Mouse (Mus musculus) spleen, embryonic (tissue): Measurements from ENCODE around the gene Pou4f2.

Source experiments
- CTCF ChIA-PET: fragments of 350-600 bp; sonication (Branson Sonifier 250); formaldehyde crosslinking; loops from one replicate; lab custom pipeline; 2022; lab: Charles Lee

Pou4f2 gene

DNA sequence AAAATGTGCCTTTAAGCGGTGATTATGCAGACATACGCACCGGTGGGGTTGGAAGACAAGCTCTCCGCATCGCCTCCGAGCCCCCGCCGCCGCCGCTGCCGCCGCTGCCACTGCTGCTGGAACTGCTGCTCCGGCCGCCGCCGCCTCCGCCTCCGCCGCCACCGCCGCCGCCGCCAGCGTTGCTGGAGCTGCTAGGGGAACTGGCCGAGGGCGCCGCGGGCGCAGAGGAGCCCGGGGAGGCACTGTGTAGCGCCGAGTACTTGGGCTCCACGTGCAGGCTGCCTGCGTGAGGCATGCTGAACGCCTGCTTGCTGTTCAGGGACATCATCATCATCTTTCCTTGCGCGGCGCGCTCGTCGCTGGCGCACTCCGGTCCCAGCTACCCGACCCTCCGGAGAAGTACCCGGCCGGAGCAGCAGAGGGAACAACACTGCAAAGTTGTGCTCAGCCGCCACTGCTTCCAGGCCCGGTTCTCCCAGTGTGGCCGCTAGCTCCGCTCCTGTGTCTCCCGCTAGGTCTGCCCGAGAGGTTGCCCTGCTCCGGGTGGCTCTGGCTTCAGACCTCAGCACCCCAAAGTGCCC, at the start of gene Pou4f2:
Pou4f2 (minus strand) TSS at position 575 of the 581 bp plus-strand sequence.
- CTCF ChIA-PET = no interaction called here

DNA sequence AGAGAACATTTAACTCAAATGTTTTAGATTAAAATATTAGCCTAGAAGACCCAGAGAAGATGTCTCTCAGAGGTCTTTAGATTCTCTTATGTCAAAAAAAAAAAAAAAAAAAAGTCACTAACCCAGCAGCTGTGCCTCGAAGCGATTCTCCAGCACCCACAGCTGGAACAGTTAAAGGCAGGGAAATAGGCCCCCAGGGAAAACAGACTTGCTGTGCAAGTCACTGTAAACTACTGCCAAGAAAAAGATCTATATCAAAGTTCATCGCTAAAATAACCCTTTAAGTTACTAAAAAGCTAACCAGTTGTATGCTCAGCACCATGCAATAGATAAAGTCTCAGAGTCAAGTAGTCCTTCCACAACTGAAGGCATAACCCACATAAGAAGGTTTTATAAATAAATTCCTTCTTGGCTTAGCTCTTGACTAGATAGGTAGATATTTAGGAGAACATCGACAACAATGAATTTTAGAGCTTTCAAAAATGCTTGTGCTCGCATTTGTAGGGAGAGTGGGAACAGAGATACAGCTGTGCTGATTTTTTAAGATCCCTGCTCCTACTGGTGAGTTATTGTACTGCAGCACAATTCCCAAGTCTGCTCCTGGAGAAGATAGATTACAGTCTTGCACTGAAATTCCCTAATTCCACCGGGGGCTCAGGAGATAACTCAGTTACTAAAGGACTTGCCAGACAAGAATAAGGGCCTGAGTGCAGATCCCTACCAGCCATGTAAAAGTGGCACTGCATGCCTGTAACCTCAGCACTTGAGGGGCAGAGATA, 40.8 kb upstream of the Pou4f2 start:
- CTCF ChIA-PET = interaction anchor here (0.6 kb wide), 1 partner anchor 22 kb away, joined by 9 read pairs; no protein-coding TSS in a partner anchor

DNA sequence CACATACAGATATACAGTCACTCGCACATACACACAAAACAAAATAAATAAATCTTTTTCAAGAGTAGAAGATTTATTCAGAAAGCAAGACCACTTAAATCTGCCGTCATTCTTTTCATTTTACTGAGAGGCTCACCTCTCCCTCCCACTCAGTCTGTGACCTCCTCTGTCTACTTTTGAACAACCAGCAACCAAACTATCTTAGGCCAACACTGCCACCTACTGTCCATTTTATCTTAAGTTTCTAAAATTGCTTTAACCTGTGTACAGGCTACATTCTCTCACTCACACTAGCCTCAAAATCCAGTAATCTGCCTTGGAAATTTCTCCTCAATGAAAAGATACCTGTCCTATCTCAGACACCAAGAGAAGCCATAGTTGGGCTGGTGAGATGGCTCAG, 31.4 kb upstream of the Pou4f2 start:
- CTCF ChIA-PET = no interaction called here

DNA sequence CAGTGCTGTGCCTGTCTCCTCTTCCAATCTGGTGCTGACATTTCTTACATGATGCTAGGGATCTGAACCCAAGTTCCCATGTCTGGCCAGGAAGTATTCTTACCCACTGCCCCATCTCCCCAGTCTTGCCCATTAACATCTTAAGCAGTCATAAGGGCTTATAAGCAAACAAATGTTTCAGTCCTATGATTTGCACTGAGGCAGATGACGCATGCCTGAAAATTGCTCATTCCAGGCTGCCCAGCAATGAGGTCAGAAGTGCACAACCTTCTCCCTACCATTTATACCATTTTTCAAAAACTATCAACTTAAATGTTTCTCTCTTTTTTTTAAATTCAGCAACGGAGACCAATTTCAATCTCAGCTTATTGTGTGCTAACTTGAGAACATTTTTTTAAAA, 27.5 kb upstream of the Pou4f2 start:
- CTCF ChIA-PET = no interaction called here

DNA sequence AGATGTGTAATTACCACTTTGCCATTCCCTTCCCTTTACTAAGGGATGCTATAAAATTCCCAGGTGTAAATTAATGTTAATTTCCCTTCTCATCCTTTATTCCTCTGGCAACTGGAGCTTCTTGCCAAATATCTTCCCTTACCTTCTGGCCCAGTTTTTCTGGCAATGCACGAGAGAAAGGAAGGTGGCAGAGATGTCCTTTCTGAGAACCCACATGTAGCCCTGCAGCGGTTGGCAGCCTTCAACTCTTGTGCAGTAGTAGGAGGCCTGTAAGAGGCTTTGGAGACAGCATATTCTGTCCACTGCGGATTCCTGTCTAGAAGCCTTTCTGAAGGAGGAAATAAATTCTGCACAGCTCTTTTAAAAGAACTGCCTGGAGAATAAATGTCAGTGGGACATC, 20.0 kb upstream of the Pou4f2 start:
- CTCF ChIA-PET = no interaction called here

DNA sequence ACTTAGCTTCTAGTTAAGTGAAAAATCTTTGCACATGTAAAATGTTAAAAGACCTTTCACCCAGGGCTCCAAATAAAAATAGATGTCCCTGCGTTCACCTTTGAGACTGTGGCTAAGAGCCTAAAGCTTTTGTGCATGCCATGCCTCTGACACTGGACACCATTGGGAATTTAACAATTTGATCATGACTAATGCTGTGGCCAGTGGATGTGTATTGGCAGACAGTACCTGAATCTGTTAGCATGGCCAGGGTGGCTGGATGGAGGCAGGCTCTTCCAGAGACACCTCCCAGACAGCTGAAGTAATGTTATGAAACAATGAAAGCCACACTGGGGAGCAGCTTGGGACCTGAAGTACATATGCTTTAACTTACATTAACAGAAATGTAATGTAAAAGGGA, 6.3 kb upstream of the Pou4f2 start:
- CTCF ChIA-PET = no interaction called here

DNA sequence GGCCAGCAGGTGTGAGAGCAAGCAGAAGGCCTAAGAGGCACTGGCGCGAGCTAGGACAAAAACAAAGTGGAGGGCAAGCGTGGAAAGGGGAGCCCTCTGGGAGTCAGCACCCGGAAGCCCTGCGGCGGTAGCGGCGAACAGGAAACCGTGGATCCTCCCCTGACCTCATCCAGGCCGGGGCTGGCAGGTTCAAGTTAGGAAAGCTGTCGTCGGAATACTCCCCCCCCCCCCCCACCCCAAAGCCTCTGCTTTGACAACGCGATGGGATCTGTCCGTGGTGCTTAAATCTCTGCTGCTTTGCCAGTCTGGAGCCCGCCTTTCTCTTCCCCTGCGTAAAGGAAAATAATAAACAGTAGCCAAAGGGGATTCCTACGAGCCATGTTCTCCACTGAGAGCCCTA, 1.7 kb upstream of the Pou4f2 start:
- CTCF ChIA-PET = interaction anchor here (0.5 kb wide), 1 partner anchor 32 kb away, joined by 3 read pairs; no protein-coding TSS in a partner anchor

DNA sequence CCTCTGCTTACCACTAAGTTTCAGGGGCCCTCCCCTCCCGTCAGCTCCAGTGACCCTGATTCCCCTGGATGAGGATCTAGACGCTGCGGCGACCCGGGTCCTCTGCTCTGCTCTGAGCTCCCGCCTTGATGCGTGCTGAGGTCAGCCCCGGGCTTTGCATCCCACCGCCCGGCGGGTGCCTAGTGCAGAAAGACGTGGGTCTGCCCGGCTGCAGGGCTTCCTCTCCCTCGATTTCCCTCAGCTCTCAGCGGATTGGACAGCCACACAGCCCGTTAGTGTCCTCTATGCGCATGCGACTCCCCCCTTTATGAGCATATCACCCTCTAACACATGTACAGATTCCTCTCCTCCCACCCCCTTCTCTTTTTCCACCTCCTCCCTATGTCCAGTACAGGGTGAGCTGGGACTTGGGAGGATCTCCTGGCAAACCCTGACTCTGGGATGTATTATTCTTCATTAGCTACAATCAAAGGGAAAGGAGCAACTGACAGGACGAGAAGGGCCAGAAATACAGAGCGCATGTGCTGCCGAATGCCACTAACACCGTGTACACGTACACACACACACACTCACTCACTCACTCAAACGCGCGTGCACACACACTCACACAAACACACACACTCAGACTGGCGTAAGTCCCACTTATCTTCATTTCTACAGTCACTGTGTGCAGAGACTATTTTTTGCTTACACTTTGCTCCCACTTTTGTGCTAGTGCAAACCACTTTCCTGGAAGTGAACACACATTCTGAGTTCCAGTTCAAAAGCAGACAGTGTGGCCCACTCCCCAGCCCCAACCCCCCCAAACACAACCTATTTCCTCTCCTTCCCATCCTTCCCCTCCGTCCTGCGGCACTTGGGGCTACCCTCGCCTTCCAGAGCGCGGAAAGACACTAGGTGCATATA, 948 bp upstream of the Pou4f2 start:
- CTCF ChIA-PET = no interaction called here

DNA sequence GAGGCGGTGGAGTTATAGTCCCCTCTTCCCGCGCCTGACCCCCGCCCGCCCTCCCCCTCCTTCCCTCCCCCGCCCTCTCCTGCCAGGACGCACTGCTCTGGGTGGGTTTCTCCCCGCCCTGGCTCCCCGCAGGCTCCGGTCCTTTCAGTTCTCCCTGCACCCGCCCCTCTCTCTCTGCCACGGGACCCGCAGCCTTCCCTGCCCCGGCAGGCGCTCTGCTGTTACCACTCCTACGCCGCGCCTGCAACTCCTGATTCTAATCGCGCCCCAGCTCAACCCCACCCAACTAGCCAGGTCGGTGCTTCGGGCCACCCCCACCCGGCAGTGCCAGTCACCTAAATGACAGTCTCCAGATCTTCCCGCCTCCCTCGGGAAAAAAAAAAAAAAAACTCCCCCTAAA, 216 bp upstream of the Pou4f2 start:
- CTCF ChIA-PET = no interaction called here

DNA sequence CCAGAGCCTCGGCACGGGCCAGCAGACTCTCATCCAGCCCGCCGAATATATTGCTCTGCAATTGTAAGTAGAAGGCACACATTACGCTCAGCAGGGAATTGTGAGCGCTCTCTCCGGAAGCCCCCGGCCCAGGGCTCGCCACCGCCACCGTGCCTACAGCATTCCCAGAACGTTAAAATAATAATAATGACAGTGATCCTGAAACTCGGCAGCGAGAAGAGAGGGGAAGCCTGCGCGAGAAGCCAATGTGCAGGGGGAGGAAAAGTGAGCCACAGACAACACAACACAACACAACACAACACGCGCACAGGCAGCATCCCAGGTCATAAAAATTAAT, 853 bp downstream of the Pou4f2 start:
- CTCF ChIA-PET = no interaction called here

DNA sequence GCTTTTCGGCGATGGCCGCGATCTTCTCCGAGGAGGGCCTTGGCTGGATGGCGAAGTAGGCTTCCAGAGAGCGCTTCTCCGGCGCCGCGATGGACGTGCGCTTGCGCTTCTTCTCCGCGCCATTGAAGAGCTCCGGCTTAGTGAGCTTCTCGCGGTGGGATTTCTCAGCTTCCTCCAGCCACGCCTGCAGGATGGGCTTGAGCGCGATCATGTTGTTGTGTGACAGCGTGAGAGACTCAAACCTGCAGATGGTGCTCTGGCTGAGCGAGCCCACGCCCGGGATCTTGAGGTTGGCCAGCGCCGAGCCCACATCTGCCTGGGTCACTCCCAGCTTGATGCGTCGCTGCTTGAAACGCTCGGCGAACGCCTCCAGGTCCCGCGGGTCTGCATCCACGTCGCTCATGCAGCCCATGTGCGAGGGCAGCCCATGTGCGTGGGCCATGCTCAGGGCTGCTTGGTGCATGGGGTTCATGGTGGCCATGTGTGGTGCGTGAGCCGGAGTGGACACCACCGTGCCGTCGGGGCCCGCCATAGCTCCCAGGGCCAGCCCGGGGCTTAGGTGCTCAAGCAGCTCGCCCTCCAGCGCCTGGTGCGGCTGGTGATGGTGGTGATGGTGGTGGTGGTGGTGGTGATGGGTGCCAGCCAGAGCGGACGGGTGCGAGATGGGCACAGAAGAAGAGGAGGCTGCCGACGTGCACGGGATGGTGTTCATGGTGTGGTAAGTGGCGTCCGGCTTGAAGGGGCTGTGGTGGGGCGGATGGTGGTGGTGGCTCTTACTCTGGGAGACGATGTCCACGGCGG, 1.4 kb downstream of the Pou4f2 start:
- CTCF ChIA-PET = no interaction called here

DNA sequence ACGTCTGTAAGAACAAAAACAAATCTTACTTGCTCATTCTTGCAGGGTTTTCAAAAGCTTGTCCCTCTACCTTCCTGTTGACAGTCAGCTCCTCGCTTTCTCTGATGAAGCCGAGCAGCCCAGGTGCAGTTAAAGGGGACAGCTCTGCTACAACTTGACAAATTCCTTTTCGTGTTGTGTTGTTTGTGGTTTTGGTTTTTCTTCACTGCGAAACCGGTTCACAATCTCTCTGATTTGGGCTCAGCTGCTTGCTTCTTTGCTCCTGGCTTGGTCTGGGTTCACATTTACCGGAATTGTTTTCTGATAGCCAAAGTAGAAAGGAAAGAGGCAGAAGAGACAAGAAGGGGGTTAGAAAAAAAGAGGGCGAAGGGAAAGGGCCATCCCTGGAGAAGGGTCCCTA, 2.1 kb downstream of the Pou4f2 start:
- CTCF ChIA-PET = no interaction called here

DNA sequence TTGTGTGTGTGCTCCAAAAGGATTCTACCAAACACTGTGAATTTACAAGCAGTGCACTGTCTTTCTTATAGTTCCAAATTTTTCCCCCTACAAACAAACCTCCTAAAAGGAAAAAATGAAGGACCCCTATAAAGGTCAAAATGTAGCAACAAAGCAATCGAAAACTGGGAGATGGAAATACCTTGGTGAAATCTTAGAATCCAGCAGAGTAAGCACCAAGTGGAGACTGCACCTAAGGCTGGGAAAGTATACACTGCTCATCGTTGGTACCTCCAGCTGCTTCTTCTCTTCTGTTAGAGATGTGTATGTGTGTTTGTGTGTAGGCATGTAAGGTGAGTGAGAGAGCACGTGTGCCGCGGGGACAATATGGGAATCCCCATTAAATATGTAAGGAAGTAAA, 3.1 kb downstream of the Pou4f2 start:
- CTCF ChIA-PET = no interaction called here

DNA sequence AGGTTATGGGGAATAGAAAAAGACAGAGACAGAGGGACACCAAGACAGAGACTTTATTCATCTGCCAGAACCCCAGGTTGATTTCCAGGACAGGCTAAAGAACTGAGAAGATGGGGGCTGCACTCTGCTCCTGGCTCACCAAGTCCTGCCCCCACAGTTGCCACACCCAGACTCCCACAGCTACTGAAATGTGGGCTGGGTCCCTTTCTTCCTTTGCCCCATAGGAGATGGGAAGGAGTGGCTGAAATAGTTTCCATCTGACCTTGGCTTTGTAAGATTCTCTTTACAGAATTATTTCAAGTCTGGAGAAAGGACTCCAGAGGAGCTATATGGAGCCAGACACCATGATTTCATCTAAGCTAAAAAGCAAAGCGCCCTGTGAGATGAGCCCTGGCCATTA, 4.0 kb downstream of the Pou4f2 start:
- CTCF ChIA-PET = no interaction called here

DNA sequence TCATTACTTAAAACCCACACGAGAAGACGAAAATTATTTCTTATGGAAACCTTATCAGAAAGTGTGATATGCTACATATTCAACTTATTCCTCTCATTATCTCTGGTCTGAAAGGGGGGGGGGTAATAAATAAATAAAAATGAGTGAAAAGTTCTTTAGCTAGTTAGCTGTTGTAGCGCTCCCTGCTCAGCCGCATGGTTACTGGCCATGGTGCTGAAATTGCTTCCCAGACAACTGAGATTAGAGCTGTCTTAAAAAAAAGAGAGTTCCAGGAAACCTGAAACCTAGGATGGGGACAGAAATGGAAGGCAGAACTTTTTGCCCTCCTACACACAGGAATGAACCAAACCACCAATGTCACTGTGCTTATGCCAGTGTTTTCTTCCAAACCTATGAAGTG, 5.1 kb downstream of the Pou4f2 start:
- CTCF ChIA-PET = no interaction called here

DNA sequence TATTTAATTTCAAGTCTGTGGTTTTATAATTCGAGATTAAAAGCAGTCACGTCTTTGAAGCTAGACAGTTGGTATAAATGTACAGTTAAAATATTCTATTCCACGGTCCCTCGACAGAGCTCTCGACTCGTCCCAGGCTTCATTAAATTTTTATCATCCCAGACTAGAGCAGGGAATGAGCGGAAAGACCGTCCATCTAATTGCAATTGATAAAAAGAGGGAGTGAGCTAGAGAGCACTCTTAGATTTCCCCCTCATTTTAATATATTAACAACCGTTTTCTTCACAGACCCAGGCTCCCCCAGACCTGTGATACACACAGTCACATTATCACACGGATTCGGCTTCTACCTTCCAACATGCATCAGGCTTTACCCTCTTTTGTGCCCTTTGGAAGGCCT, 8.3 kb downstream of the Pou4f2 start:
- CTCF ChIA-PET = no interaction called here

DNA sequence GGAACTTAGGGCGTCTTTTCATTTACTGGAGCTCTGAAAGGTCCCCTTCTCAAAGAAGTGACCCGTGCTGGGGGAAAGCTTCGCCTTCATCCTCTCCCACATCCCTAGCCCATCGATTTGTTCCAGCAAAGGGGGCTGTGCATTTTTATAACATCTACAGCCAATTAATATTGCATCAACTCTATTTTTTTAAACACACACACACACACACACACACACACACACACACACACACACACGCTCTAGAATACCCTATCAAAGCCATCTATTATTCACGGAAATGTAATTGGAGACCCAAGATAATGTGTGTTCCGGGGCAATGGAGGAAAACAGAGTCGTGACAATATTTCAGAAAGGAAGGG, 8.7 kb downstream of the Pou4f2 start:
- CTCF ChIA-PET = no interaction called here

DNA sequence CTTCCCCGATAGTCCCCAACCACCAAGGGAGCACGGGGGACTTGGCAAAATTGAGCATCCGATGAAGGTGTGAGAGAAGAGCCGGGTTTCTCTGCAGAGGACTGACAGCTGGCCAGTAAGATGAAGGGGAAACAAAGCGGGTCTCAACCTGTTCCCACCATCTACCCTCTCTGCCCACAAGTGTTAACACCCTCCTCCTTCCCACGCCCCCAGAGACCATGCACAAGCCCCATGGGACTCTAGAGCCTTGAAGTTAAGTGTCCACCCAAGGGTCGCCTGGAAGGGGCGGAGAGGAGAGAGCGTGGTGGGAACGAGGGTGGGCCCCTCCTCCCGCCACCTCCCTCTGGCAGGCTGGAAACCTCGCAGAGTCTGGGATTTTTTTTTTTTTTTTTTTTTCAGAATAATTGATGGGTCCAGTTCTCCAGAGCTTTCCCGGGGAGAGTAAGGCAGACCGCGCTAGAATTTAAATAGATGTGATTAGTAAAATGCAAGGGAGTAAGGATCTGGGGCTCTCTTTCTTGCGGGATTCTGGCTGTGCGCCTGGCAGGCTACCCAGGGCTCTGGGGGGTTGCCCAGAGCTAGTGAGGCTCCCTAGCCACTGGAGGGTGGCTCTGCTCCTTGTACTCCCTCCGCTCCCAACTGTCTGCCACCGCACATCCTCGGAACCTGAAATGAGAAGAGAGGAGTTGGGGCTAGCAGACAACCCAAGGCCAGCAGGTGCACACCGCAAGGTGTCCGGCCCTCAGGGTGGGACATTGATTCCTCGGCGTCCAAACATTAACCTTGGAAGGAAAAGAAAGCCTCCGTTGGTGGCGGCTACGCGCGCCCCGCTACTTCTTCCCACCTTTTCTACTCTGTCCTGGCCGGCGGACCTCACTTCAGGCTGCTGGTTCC, 9.3 kb downstream of the Pou4f2 start:
- CTCF ChIA-PET = no interaction called here

DNA sequence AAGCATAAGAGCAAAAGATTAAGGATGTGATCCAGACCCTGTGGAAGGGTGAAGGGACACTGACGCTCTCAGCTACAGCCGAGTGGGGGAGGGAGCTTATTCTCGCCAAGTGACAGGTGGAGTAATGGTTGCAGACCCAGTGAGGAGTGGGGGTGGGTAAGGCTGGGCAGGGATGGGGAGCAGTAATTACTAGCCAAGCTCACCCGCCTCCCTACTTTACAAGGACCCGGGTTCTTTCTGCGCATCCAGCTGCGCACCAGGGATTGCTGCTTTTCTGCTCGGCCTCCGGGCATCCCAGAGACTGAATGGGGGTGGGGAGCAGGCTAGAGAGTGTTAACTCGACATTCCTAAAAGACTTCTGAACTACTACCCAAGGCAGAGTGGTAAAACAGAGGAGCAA, 10.0 kb downstream of the Pou4f2 start:
- CTCF ChIA-PET = no interaction called here

DNA sequence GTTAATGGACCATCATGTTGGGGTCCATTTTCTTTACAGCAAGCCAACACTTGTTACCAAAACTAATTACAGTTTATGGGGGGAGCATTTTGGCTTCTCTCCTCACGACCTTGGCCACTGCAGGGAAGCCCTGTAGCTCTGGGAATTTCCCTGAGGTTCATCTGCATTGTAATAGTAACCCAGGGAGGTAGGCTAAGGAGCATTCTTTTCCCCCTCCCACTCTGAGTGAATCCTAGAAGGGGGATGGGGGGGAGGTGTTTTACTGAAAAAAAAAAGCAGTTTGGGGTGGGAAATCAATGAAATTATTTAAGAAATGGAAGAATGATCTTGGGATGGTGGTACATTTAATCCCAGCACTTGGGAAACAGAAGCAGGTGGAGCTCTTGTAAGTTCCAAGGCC, 12.5 kb downstream of the Pou4f2 start:
- CTCF ChIA-PET = no interaction called here

DNA sequence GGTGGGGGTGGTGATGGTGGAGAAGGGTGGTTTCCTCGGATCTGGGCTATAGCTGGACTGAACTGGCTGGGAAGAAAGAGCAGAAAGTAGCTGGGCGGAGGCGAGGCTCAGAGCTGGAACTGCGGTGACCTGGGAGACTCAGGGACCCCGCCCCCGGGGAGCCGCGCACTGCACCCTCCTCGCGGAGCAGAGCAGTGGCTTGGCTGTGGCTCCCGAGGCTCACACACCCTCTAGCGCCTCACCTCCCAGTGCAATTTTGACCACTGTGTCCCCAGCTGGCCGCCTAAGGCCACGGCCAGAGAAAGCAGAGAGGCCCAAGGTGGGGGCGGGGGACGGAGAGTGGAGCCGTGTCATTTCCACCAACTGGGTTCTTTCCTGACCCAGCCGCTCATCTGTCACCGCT, 16.3 kb downstream of the Pou4f2 start:
- CTCF ChIA-PET = no interaction called here
